Mouse (Mus musculus) spleen, adult 18-20 months (tissue): Measurements from ENCODE around the gene Cfdp1.

ENCODE experiments used
- DNase-seq, 2 experiments: peaks; one replicate each; pipeline ENCODE4 v3.0.0; 2022; ENCODE audit warnings: mixed read lengths in 2 of 2

Cfdp1 gene

DNA sequence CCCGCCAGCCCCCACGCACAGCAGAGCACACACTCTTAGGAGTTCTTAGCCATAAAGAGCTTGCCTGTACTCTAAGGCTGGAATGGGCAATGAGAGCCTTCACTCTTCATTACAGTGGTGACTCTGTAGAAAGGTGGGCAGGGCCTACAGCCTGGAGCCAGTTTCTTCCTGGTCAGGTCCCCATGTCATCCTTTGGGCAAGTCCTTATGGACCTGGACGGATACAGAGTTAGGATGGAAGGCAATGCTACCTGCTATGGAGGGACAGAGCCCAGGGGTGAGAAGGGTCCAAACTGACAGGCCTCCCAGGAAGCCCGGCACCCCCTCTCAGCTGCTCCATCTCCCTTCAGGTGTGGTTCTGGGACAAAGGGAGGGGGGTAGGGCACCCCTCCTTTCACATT, 118.3 kb downstream of the Cfdp1 start:
- no peak for DNase-seq

DNA sequence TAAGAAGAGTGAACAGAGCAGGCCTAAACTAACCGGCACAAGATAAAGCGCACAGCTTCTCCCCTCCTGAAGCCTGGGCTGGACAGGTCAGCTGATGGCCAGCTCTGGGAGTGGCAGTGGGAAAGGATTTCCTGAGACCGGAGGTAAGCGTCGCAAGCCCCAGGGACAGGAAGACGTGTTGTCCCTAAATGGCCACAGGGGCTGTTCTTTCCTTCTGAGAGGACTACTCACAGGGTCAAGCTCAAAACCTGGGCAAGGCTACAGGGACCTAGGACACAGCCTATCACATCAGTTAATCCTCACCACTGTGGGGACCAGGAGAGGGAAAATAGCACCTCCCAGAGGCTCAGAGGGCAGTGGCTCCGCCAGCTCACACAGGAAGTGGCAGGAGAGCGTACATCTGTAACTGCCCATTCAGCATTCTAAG, 118.7 kb downstream of the Cfdp1 start:
- DNase-seq = peak in 1 of 2 experiments; percentile 3

DNA sequence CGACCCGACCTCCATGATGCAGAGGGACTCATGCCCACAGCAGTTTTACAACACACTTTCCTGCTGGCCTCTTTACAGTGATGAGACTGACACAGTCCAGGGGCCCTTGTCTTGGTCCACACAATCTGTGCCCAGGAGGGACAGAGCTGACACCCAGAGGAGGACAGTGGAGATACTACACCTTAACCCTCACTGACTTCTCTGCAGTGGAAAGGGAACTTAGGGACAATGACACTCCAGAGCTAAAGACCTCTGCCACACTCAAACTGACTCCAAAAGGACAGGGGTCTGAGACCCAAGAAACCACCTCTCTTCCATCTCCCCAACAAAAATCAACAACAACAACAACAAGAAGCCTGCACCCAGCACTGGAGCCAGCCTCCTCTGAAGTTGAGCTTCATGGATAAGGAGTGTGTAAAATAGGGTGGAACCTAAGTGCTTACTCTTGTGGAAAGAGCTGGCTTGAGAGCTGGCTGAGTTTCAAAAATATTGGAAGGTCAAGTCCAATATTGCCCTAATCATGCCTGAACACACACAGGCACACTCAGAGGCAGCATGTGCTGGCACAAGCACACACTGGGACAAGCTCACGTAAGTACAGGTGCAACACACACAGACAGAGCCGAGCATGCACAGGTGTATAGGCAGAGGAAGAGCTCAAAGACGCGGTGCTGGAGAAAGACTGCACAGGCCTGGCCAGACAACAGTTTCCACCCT, 119.7 kb downstream of the Cfdp1 start:
- DNase-seq = no peak

DNA sequence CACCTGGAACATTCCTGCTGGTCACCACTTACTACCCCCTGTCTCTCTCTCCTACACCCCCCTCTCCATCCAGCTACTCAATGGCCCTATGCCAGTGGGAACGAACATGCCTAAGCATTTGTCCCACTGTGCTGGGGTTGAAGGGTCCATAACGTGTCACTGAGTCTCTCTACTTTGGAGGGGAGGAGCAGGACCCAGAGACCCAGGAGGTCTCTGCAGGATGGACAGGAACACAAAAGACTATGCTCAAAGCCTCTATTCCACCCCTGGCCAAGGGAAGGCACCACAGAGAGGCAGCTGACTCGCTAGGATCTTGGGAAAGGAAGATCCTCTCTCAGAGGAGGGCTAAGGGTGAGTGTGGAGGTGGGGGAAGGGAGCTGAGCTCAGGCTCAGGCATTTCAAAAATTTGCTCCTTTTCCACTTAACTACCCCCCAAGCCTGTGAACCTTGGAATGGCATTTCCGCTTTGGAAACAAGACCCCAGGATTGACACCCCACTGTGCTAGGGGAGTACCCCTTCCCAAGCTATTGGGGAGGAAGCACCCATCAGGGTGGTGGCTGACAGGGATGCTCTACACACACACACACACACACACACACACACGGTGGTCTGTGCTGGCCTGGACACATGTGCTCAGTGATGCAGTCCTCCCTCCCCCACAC, 120.4 kb downstream of the Cfdp1 start:
- peak in 1 of 2 experiments; percentile 3 for DNase-seq

- DNase-seq = peak in 1 of 2 experiments; percentile 2
Observed at GRCm38 (mm10) chr8:111732406-111733085, 121.5 kb downstream of the Cfdp1 start.

GRCm38 (mm10) chr8:111732004-111732403, 122.1 kb downstream of the Cfdp1 start:
- peak; percentile 74 to 81 for DNase-seq

DNA sequence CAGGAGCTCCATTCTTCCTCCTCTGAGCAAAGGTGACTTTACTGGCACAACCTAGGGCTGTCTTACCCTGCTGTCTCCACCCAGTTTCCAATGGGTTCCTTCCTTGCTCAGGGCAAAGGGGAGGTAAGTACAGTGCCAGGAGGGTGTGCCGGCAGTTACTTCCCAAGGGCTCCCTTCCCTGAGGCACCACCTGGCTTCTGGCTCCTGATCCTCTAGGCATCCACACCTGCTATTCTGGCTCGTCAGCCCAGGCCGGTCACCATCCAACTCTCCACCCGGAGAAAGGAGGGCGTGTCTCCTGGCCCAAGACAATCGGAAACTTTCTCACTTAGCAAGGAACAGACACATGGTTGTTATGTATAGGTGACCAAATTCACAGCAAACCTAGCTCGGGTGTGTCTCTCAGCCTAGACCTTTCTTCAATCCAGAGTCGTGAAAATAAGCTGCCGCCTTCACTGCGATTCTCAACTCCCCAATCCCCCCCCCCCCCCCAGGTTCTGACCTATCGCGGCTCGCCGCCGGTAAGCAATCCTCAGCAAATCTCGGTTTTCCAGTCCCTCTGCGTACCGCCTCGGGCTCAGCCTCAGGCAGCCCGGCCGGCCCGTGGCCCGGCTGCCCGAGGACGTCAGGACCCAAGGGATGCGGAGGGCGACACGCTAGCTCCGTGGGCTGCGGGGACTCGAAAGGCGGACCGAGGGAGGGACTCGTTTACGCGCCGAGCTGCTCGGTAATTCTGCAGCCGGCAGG, 122.7 kb downstream of the Cfdp1 start:
- peak in 1 of 2 experiments; percentile 3 for DNase-seq

- DNase-seq = no peak
Observed at GRCm38 (mm10) chr8:111729233-111730170, 124.6 kb downstream of the Cfdp1 start.

DNA sequence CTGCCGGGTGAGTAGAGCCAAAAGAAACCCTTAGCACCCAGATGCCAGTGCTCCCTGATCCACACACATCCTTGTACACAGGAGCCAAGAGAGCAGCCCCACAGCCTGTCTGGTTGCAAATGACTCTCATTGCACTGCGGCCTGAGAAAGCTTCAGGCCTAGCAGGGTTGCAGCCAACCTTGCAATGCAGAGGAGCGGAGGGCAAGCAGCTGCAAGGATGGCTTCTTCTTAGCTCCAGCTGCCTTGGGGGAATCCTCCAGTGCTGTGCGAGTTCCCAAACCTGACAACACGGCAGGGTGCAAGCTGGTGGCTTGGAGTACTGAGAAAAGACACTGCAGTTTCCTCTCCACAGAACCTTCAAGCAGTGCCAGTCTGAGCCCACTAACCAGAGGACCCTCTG, 125.6 kb downstream of the Cfdp1 start:
- DNase-seq = no peak

DNA sequence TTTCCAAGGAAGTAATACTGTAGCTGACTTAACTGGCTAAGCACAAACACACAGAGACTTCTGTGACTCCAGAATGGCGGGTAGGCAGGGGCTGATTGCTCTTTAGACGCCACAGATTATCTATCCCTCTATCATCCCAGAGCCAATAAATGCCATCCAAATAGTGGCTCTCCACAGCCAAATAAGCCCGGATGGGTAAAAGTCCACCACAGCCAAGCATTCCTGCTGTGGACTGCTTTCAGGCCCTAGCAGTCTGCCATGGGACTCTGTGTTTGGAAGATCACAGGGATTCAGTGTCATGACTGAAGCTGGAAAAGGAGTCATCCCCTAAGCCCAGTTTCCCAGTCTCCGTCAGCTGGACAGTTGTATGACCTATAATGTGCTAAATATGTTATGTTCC, 126.5 kb downstream of the Cfdp1 start:
- no peak for DNase-seq

GRCm38 (mm10) chr8:111726102-111726900, 127.8 kb downstream of the Cfdp1 start:
- DNase-seq = no peak

- no peak for DNase-seq
Observed at GRCm38 (mm10) chr8:111725341-111725740, 128.8 kb downstream of the Cfdp1 start.

DNA sequence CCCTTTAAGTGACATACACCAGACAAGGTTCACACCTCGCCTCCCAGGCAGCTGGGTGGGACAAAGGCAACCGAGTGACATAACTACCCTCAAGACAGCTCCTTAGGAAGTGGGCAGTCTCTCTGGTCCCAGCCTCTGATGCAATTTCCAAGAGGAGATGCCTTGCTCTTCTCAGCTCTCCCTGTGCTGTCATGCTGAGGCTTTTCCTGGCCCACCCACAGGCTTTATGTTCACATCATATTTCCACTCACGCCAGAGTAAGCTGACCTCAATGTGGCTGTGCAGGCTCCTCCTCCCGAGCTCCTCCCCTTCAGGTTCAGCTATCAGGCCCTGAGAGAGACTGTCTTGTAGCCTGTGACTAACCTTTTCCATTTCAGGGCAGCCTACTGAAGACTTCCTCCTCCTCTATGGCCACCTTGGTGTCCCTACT, 134.0 kb downstream of the Cfdp1 start:
- no peak for DNase-seq

- DNase-seq = no peak
Observed at GRCm38 (mm10) chr8:111718937-111719336, 135.2 kb downstream of the Cfdp1 start.
